Mouse (Mus musculus) left cerebral cortex, adult 11 months (tissue): Measurements from ENCODE around the gene Klc1.
A peak's percentile ranks its signal among the peaks of the same experiment; 100 is the strongest.
"Not testable (repeated sequence)": the region's sequence is repeated elsewhere in the genome, so short reads cannot be mapped to it uniquely, and the experiment has no call there.

Experiments used
- DNase-seq: peaks from one replicate; pipeline ENCODE4 v3.0.0; 2022; ENCODE audit warnings: low spot score

The Klc1 gene

GRCm38 (mm10) chr12:111758381-111759175 is at the start of gene Klc1:
TSS of gene Klc1 (plus strand) at chr12:111758849.
- DNase-seq = peak; percentile 64

GRCm38 (mm10) chr12:111710091-111710490 is 48.6 kb upstream of the Klc1 start:
- no peak for DNase-seq

GRCm38 (mm10) chr12:111712476-111712875 is 46.2 kb upstream of the Klc1 start:
- DNase-seq = no peak

GRCm38 (mm10) chr12:111713004-111713651 is 45.5 kb upstream of the Klc1 start, which contains the start of the genes Bag5 and Apopt1:
TSS of gene Bag5 (minus strand) at chr12:111713257.
TSS of gene Apopt1 (plus strand) at chr12:111713261.
- peak; percentile 83 for DNase-seq

GRCm38 (mm10) chr12:111713880-111714279 is 44.8 kb upstream of the Klc1 start:
- DNase-seq = not testable (repeated sequence)

- DNase-seq = no peak
Observed at GRCm38 (mm10) chr12:111716505-111716904, 42.1 kb upstream of the Klc1 start.

- DNase-seq = no peak
Observed at GRCm38 (mm10) chr12:111718656-111719055, 40.0 kb upstream of the Klc1 start.

- no peak for DNase-seq
Observed at GRCm38 (mm10) chr12:111720222-111720621, 38.4 kb upstream of the Klc1 start.

- DNase-seq = no peak
Observed at GRCm38 (mm10) chr12:111722654-111723053, 36.0 kb upstream of the Klc1 start.

- DNase-seq = no peak
Observed at GRCm38 (mm10) chr12:111724638-111725337, 33.9 kb upstream of the Klc1 start.

- peak; percentile 71 for DNase-seq
Observed at GRCm38 (mm10) chr12:111725338-111726121, 33.1 kb upstream of the Klc1 start.

- no peak for DNase-seq
Observed at GRCm38 (mm10) chr12:111726122-111726463, 32.6 kb upstream of the Klc1 start.

GRCm38 (mm10) chr12:111727956-111728355 is 30.7 kb upstream of the Klc1 start:
- DNase-seq = no peak

- DNase-seq = peak; percentile 82
Observed at GRCm38 (mm10) chr12:111731822-111732807, 26.5 kb upstream of the Klc1 start.

GRCm38 (mm10) chr12:111732921-111733320 is 25.7 kb upstream of the Klc1 start:
- DNase-seq = no peak

- DNase-seq = no peak
Observed at GRCm38 (mm10) chr12:111734912-111735311, 23.7 kb upstream of the Klc1 start.

- not testable (repeated sequence) for DNase-seq
Observed at GRCm38 (mm10) chr12:111736676-111737075, 22.0 kb upstream of the Klc1 start.

GRCm38 (mm10) chr12:111737370-111737769 is 21.3 kb upstream of the Klc1 start:
- no peak for DNase-seq

- DNase-seq = no peak
Observed at GRCm38 (mm10) chr12:111738754-111739153, 19.9 kb upstream of the Klc1 start.

GRCm38 (mm10) chr12:111741338-111741737 is 17.3 kb upstream of the Klc1 start:
- DNase-seq = no peak

GRCm38 (mm10) chr12:111743419-111743818 is 15.2 kb upstream of the Klc1 start:
- DNase-seq = no peak
